Mouse (Mus musculus): ENCODE results near the gene Ube2e1.
"Not testable (repeated sequence)": the region's sequence is repeated elsewhere in the genome, so short reads cannot be mapped to it uniquely, and the experiment has no call there.

Ube2e1 gene

DNA sequence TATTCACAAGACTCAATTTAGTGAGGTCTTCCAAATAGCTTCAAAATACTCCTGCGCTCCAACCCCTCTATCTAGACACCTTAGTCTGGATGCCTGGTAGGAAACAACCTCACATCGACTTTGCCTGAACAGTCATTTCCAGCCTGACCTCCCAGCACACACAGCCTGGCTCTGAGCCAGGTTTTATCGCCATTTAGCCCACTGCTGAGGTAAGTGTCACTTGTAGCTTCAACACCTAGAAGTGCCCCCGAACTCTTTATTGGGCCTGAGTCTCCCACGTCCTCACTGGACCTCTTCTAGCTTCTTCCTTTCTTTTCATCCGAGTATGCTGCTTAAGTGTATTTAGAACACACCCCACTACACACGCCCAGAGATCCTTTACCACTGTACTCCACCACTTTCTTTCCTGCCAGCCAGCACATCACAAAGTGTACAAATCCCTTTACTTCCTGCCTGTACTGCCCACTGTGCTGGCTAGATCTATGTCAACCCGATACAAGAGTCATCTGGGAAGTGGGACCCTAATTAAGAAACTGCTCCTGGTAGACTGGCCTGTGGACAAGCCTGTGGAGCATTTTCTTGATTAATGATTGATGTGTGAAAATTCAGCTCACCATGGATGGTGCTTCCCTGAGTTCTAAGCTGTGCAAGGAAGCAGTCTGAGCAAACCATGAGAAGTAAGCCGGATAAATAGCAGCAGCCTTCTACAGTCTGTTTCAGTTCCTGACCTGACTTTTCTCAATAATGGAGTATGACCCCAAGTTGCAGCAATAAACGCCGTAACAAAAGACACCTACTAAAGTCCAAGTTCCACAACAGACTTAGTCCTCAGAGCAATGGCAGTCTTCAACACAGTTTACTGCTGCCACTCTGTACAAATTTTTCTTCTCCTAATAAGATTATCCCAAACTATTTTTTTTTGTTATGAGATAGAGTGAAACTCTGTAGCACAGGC, 13.9 kb downstream of the Ube2e1 start:
- DNase-seq = no peak

DNA sequence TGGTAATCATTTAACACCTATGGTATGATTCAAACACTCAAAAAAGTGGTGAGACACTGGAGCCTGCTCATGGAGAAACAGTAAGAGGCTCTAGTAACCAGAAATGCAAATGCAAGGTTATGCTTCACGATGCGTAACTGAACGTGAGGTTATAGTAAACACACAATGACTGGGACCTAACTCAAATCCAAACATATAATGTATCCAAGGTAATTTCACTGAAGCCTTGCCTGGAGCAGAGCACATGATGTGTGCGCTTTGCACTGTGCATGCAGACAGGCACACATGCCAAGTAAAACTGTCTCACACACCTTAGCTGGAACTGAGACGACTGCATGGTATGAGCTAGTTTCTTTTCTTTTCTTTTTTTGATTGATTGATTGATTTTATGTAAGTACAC, 27.5 kb downstream of the Ube2e1 start:
- no peak for DNase-seq

DNA sequence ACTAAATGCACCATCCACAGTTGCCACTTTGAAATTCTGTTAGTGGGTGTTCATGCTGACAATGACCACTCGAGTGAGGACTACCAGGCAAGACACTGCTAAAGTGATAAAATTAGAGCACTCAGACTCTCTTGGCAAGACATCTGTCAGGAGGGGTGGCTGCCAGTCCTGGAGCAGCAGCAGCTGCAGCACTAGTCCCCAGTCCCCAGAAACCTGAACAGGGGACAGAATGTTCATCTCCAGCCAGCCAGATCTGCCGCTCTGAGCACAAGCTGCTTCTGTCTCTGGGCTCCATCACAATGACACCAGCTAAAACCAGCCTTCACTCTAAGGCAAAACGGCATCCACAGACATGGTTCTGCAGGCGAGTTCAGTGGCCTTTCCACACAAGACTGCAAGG, 28.4 kb downstream of the Ube2e1 start:
- DNase-seq = peak; percentile 72

DNA sequence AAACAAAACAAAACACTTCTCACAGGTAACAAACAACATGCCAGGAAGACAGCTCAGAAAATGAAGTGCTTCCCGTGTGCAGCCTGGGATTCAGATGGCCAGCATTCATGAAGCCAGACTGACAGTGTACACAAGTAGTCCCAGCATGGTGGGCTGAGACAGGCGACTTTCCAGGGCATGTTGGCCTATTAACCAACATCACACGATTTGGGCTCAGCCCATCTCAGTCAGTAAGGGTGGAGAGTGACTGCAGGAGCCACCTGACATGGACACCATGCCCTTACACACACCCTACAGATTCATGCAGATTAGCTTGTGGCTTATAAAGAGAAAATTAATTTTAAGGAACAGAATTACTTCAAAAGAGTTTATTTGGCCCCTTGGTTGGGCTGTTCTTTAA, 28.9 kb downstream of the Ube2e1 start:
- no peak for DNase-seq

DNA sequence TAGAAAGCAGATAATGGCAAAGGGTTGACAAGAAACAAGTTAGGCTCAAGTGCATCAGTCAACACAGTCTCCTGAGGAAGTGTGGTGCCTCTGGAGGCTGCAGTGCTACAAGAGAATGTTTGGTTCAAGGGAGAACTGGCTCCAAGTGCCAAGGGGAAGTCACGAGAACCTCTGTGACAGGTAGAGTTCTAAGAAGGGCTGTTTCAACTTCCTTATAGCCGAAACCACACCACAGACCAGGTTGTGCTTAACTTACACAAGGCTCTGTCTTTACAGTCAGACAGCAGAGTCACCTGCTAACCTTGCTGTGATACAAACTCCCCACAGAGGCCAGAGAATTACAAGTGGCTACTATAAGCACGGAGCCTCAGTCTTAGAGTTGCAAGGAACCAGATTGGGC, 30.1 kb downstream of the Ube2e1 start:
- no peak for DNase-seq

DNA sequence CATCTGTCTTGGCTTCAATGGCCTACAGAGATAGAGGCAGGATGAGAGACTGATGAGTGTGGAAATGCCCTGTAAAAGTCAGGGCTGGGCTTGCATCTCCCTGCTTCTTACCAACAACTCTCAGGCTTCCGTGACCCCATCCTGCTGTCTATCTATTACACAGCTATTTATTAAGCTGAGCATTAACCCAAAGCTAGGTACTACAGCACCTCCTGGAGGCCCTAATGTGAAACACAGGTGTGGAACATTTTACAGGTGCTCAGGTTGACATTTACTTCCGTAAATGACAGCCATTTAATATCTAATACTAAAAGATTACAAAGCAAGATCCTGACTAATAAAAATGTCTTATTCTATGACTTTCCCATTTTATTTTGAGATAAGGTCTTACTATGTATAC, 31.0 kb downstream of the Ube2e1 start:
- DNase-seq = no peak

DNA sequence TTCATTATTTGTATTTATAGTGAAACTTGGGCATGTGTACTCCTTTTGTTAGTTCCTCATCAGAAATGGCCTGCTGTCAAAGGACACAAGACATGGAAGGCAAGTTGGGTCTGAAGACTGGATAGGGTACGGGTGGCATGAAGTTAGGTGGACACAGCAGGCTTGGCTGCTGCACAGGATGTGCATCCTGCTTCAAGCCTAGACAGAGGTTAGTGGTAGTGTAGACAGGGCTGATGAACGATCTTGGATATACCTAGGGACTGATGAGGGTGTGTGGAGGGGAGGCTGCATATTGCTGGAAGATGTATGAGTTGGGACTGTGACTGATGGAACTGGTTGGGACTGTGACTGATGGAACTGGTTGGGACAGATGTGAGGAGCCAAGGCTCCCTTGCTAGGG, 32.8 kb downstream of the Ube2e1 start:
- DNase-seq = no peak

DNA sequence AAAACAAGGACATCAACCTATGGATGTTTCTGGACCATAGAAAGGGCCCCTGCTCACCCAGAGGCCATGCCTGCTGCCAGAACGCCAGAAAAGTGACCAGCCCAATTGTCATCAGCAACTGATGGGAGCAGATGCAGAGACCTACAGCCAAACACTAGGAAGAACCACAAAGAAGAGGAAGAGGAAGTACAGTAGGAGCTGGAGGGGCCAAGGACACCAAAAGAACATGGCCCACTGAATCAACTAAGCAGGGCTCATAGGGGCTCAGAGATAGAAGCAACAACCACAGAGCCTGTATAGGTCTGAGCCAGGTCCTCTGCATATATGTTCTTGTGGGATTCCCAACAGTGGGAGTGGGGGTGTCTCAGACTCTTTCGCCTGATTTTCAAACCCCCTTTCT, 34.2 kb downstream of the Ube2e1 start:
- DNase-seq = no peak

DNA sequence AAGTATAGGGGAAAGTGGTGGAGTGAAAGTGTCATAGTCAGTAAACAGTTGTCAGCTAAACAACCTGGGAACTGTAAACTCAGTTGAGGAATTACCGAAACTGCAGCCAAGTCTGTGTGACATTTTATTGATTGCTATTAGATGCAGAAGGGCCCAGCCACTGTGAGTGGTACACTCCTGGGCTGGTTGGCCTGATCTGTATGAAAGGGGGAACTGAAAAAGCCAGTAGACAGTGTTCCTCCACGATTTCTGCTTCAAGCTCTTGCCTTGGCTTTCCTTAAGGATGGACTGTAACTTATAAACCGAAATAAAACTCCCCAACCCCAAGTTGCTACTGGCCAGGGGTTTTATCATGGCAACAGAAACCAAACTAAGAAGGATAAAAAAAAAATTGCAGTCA, 39.1 kb downstream of the Ube2e1 start:
- DNase-seq = no peak

DNA sequence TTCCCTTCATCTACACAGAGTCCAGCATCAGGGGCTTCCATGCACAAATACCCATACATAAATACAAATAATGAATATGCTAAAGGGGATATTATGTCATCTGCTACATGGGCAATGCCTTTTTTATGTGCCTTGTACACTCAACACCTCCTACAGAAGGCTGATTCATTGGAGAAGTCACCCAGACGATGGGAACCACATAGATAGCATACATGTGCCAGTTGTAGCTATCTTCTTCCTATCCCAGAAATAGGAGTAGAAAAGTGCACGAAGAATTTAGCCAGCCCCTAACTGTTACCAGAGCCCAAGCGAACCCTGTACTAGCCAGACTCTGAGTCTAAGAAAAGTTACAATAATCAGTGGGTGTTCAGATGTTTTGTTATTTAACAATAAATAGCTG, 39.5 kb downstream of the Ube2e1 start:
- DNase-seq = no peak

DNA sequence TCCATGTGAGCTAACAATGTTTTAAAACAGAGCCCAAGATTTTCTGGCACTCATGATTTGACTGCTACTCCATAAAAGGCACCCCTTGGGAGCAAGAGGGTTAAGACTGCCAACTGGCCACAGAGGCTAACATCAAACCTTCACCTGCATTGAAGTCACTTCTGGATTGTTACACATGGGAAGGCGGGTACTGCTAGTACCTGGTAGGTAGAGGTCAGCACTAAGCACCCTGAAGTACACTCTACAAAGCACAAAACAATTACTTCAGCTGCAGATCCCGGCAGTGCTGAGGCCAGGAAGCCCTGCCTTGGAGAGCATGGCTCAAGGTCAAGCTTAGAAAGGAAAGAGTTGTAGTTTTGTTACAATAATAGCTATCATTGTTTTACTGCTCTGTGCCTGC, 44.3 kb downstream of the Ube2e1 start:
- DNase-seq = no peak

DNA sequence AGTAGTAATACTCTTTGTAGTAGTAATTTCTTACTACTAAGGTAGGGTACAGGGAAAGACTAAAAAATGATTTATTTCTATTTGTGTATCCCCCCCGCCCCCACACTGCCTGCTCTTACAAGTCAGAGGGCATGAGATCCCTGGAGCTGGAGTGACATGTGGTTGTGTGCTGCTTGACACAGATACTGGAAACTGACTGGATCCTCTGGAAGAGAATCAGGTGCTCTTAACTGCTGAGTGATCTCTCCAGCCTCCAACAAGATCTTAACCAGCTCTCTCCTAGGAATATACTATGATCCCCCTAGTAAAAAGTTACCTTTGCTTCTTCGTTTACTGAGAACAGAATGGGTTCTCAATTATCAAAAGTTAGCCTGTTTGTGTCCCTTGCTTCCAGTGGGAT, 45.2 kb downstream of the Ube2e1 start:
- DNase-seq = no peak

DNA sequence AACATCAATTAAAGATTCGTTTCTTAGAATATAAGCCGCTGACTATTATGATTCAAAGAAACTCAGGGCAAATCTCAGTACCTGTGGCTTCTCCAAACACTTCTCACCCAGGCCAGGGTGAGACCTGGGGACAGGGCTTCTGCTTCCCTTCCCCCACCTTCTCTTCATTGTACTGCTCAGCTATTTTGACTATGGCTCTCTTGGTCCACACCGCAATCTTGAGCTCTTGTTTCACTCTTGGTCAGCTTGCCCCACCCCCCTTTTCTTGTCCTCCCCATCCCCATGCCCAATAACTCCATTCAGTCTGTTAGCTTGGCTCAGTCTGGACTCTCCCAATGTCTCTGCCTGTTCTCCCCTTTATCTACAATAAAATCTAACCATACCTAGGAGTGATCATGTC, 46.2 kb downstream of the Ube2e1 start:
- DNase-seq = no peak

DNA sequence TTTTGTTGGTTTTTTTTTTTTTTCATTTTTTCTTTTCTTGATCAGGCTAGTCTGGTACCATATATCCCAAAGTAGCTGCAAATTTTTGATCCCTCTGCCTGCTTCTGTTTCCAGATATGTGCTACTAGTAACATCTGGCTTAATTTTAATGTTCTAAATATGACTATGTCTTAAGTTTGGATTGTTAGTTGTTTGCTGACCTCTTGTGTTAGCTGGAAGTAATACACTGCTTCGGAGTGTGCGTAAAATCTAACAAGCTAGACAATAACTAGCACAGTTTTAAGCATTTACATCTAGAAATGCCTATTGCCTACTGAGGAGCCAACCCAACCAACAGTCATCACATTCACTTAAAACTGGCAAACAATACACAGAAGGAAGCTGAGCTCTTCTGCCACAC, 47.1 kb downstream of the Ube2e1 start:
- DNase-seq = no peak

DNA sequence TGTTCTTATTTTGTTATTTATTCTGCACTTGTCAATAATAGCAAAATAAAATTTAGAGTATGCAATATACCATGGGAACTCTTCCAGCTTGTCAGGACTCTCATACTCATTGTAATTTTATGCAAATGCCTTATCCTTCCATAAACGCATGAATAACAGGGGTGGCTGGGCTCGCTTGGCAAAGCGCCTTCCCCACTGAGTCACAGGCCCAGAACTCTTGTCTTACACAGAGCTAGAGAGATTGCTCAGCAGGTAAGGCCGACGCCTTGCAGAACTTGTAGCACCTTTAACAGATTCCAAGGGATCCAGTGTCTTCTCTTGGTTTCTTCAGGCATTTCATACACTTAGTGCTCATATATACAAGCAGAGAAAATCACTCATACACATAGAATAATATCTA, 51.3 kb downstream of the Ube2e1 start:
- no peak for DNase-seq

DNA sequence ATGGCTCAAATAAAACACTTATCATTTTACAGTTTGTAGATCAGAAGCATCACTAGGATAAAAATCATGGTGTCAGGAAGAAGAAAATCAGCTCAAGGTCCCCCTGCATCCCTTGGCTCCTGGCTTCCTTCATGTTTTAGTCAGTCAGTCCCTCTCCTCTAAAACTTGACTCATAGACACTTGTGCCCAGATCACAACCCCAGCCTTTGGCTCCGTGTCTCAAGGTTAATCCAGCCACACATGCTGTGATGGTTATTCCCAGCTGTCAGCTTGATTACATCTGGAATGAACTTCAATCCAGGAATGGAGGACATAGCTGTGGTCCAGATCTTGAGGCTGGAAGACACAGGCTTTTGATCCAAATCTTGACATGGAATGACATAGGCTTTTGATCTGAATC, 57.1 kb downstream of the Ube2e1 start:
- DNase-seq = no peak

DNA sequence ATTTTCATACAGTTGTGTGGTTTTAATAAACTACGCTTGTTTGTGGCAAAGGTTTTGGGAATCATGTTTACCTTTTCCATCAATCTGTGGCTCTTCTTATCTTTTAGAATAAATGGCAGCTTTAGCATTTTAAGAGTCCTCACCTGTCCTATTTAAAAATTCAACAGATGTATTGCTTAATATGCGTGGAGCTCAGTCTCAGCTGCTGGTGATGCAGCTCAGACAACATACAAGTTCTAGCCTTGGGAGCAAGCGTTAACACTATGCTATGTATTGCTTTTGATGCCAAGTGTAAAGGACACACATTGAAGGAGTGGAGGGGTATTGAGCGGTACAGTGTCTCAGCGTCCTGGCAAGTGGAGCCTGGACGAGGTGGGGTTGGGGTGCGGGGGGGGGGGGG, 60.0 kb downstream of the Ube2e1 start:
- no peak for DNase-seq

DNA sequence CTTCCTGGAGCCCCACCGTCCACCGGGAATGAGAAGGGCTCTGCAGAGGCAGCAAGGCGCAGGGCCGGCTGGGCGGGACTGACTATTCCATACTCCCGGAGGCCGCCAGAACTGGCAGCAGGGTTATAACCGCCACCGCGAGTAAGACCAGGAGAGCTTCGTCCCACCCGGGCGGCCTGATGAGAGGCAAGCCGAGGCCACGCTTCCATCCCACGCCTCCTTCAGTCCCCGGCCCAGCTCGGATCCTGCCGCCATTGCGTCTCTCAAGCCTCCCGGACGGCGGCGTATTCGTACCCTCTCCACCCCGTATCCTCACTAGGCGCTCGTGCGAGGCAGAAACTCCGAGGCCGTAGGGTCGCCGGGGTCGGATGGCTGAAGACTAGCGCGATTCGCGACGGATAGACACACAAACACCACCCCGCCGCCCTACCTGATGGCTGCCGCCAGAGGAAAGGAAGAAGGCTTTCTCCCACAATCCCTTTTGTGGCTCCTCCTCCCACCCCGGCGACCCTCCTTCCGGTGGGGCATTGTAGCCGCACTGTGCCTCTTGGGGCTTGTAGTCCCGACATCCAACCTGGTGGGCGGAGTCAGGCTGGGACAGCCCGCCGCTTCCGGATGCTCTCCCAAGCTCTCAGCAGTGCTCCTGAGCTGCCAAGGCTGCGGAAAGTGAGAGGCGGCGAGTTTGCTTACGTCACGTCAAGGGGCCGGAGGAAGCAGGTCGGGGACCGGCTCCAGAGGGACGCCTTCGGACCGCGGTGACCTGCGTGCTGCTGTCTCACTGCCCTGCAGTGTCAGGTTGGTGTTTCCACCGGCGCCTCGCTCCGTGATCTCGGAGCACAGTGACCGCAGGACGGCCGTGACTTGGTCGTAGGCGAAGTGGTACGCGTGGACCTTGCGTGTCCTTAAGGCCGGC, 60.9 kb downstream of the Ube2e1 start, which contains the start of the genes Nkiras1 and Rpl15:
Nkiras1 (plus strand) TSS at position 608 of the 913 bp plus-strand sequence.
Rpl15 (minus strand) TSS at position 863 of the 913 bp plus-strand sequence.
- peak; percentile 99 for DNase-seq

DNA sequence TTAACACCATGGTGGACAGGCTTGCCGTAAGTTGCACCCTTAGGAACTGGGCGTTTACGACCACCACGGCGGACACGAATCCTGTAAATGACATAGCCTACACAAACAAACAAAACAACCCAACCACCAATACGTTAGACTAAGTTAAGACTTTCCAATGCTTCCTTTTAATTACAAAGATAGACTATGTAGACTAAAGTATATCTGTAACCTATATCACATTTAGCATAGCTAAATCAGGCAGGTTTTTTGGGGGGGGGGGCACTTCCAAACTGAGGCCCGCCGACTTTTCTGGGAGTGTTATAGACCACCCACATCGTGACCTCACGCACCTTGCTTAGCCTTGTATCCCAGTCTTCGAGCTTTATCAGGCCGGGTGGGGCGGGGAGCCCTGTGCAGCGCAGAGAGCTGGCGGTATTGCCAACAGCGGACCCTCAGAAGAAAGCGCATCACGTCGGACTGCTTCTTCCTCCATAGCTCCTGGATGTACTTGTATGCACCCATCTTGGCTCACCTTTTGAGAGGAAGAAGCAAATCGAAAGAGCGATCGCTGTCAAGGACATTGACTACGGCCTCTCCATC, 61.6 kb downstream of the Ube2e1 start:
- not testable (repeated sequence) for DNase-seq

DNA sequence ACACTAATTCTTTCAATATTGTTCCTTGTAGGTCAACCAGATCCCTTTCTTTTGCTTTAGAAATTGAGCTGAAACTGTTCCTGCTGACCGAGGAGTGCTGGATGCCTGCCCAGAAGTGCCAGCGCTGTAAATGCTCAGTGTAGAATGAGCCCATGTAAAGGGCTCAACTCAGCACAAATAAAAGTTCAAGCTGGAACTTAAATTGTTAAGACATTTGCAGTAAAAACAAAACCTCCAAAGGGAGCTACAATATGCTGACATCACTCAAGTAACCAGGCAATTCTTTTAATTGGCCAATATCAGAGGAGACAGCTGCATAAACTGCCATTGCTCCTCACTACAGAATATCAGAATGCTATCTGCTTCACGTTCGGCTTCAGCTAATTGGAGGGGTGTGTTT, 68.2 kb downstream of the Ube2e1 start:
- DNase-seq = no peak

DNA sequence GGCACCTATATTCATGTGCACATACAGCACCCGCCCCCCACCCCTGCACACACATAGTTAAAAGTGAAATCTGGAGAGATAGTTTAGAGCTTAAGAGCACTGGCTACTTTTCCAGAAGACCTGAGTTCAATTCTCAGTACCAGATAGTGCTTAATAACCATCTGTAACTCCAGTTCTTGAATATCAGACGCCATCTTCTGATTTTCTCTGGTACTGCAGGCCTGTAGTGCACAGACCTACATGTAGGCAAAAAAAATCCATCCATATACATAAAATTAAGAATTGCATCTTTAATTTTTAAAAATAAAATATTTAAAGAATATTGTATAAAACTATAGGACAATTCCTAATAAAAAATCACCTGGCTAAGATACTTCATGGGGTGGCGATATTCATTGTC, 70.5 kb downstream of the Ube2e1 start:
- no peak for DNase-seq

DNA sequence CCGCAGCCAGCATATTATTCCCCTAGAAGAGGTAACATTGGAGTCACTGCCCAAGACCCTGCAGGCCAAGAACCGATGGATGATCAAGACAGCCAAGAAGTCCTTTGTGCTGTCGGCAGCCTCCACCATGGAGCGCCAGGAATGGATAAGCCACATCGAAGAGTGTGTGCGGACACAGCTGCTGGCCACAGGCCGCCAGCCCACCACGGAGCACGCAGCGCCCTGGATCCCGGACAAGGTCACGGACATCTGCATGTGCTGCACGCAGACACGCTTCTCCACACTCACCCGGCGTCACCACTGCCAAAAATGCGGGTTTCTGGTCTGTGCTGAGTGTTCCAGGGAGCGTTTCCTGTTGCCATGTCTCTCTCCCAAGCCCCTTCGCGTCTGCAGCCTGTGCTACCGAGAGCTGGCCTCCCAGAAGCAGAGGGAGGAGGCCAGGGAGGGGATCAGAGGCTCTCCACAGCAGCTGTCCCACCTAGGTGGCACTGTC, 89.0 kb downstream of the Ube2e1 start:
- DNase-seq = no peak

DNA sequence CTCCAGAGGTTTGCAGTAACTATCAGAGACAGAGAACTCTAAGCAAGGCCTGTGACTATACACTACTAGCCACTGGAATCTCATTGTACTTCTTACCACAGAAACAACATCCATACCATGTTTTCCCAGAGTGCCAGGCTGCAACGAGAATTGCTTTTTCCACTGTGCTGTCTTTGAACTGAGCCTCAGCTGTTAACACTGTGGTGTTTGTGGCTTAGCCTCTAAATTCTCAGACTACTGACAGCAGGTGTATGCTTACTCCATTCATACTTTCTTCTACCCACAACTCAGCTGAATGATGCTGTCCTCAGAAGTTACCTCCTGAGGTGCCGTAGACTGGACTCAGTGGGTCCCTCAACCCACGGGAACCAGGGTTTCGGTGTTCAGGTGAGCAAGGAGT, 89.9 kb downstream of the Ube2e1 start:
- DNase-seq = no peak
